Mouse (Mus musculus) thymus, adult 2 months (tissue): ENCODE results near the gene Mblac1. TPM values are rescaled to one million over a fixed set of nuclear protein-coding genes. Genes with fewer than 3 reads are reported as not detected.

Experiments
- DNase-seq: peaks from one replicate; pipeline ENCODE4 v3.0.0; 2021
- H3K27ac ChIP-seq: fragments of 200-500 bp; 2 replicates; pipeline ENCODE4 v1.5.1; 2012; ENCODE audit warnings: low read length, control low read depth; ENCODE audit not compliant: control insufficient read depth, insufficient read depth
- H3K27me3 ChIP-seq: fragments of 200-500 bp; 2 replicates; pipeline ENCODE4 v1.6.1; 2012; ENCODE audit warnings: mild to moderate bottlenecking, low read length, moderate library complexity, mixed read lengths; ENCODE audit not compliant: control insufficient read depth, insufficient read depth
- H3K36me3 ChIP-seq: fragments of 200-500 bp; 2 replicates; pipeline ENCODE4 v1.6.1; 2012; ENCODE audit warnings: mild to moderate bottlenecking, low read length, moderate library complexity; ENCODE audit not compliant: control insufficient read depth, insufficient read depth
- H3K4me1 ChIP-seq: fragments of 200-500 bp; replicated peaks from 2 replicates; pipeline ENCODE4 v1.6.1; 2012; ENCODE audit warnings: low read length; ENCODE audit not compliant: control insufficient read depth, insufficient read depth
- H3K4me3 ChIP-seq: fragments of 200-500 bp; 2 replicates; pipeline ENCODE4 v1.5.1; 2012; ENCODE audit warnings: mild to moderate bottlenecking, low read length, control low read depth, moderate library complexity; ENCODE audit not compliant: control insufficient read depth, insufficient read depth
- CTCF ChIP-seq: fragments of 200-500 bp; IDR thresholded peaks from 2 replicates; pipeline ENCODE4 v1.5.1; 2012; ENCODE audit warnings: mild to moderate bottlenecking, control low read depth, low read length, moderate library complexity, borderline replicate concordance; ENCODE audit not compliant: control insufficient read depth, poor library complexity, insufficient read depth; ENCODE audit errors: extremely low read depth
- POLR2A ChIP-seq: fragments of 200-500 bp; IDR thresholded peaks from 2 replicates; pipeline ENCODE4 v1.6.1; 2012; ENCODE audit warnings: mild to moderate bottlenecking, low read length, control low read depth, moderate library complexity; ENCODE audit not compliant: control insufficient read depth, poor library complexity, insufficient read depth; ENCODE audit errors: extremely low read depth
- WGBS: fragments of 180-500 bp; shearing (Covaris S2); methylation state at CpG from one replicate; pipeline ENCODE4 v1.1.7; 2018; 5-methylcytosine and 5-hydroxymethylcytosine counted together
- polyA plus RNA-seq: library from polyadenylated mRNA; depleted of rRNA; stranded (reverse); fragments of >200 nt; gene quantifications from 2 replicates; pipeline ENCODE4 v1.2.3, GENCODE M21; 2012

The Mblac1 gene
- polyA plus RNA-seq, 1 experiment: 6.7 TPM

GRCm38 (mm10) chr5:138163046-138163445, 31.1 kb upstream of the Mblac1 start:
- 86% methylated on average over 6 of the region's 6 CpGs for WGBS
- TF ChIP-seq CTCF: no peak
- TF ChIP-seq POLR2A: no peak

GRCm38 (mm10) chr5:138163610-138164009, 30.5 kb upstream of the Mblac1 start:
- TF ChIP-seq CTCF: no peak
- TF ChIP-seq POLR2A: no peak

More at GRCm38 (mm10) chr5:138163046-138163445, 31.1 kb upstream of the Mblac1 start:
- no peak for DNase-seq
- Histone ChIP-seq H3K36me3 (peaks cover 49% of the 10 kb centered on the region), H3K27ac (no peak overlapping the region), H3K4me1 (peaks cover 4% of the 10 kb centered on the region), H3K27me3 (no peaks in the 10 kb centered on the region), H3K4me3 (no peak overlapping the region)

GRCm38 (mm10) chr5:138165594-138165993, 28.5 kb upstream of the Mblac1 start:
- TF ChIP-seq CTCF (no peak), POLR2A (no peak)
- 96% methylated on average over 8 of the region's 8 CpGs for WGBS
- H3K36me3 ChIP-seq: peaks cover 62% of the 10 kb centered on the region

More at GRCm38 (mm10) chr5:138163610-138164009, 30.5 kb upstream of the Mblac1 start:
- Histone ChIP-seq H3K36me3 (peaks cover 55% of the 10 kb centered on the region), H3K4me3 (no peak overlapping the region), H3K27ac (no peak overlapping the region), H3K27me3 (no peaks in the 10 kb centered on the region), H3K4me1 (peaks cover 4% of the 10 kb centered on the region)
- 92% methylated on average over 10 of the region's 10 CpGs for WGBS
- DNase-seq: no peak

GRCm38 (mm10) chr5:138170936-138171561, 23.1 kb upstream of the Mblac1 start:
- 0 out of 2 replicates have a peak, but pooled peaks cover 3% of the 10 kb centered on the region for H3K4me1 ChIP-seq
- H3K36me3 ChIP-seq: peaks cover 31% of the 10 kb centered on the region
- H3K27me3 ChIP-seq: no peaks in the 10 kb centered on the region
- under 1% methylated on average over 47 of the region's 47 CpGs for WGBS
- peak overlapping the region; percentile 86 for H3K4me3 ChIP-seq
- peak; percentile 91 for DNase-seq
- H3K27ac ChIP-seq: peak overlapping the region; percentile 76
- TF ChIP-seq POLR2A (peak; percentile 28), CTCF (no peak)

More at GRCm38 (mm10) chr5:138165594-138165993, 28.5 kb upstream of the Mblac1 start:
- no peak overlapping the region for H3K4me3 ChIP-seq
- H3K4me1 ChIP-seq: peaks cover 4% of the 10 kb centered on the region
- H3K27me3 ChIP-seq: no peaks in the 10 kb centered on the region
- no peak for DNase-seq
- H3K27ac ChIP-seq: no peak overlapping the region

GRCm38 (mm10) chr5:138171695-138172491, 22.2 kb upstream of the Mblac1 start, which contains the start of the genes Ap4m1 and Mcm7:
Gene Ap4m1 (plus strand): TSS chr5:138172002.
Gene Mcm7 (minus strand): TSS chr5:138172422.
- peak; percentile 48; the same call in 1 of the 2 replicates for TF ChIP-seq POLR2A
- no peak for TF ChIP-seq CTCF
- 0 out of 2 replicates have a peak, but pooled peaks cover 3% of the 10 kb centered on the region for H3K4me1 ChIP-seq
- H3K27me3 ChIP-seq: no peaks in the 10 kb centered on the region
- WGBS: under 1% methylated on average over 54 of the region's 54 CpGs
- H3K27ac ChIP-seq: peak within 1 kb of the TSS; percentile 76
- peak; percentile 92 for DNase-seq
- H3K4me3 ChIP-seq: peak within 1 kb of the TSS; percentile 86
- H3K36me3 ChIP-seq: peaks cover 25% of the 10 kb centered on the region

GRCm38 (mm10) chr5:138173217-138173616, 20.9 kb upstream of the Mblac1 start:
- 90% methylated on average over 3 of the region's 3 CpGs for WGBS
- H3K4me1 ChIP-seq: 0 out of 2 replicates have a peak, but pooled peaks cover 3% of the 10 kb centered on the region
- no peak overlapping the region for H3K4me3 ChIP-seq
- H3K27me3 ChIP-seq: no peaks in the 10 kb centered on the region
- peaks cover 24% of the 10 kb centered on the region for H3K36me3 ChIP-seq
- TF ChIP-seq POLR2A (no peak), CTCF (no peak)
- H3K27ac ChIP-seq: no peak overlapping the region
- no peak for DNase-seq
